Mouse (Mus musculus) bone marrow, adult 2 months (tissue): Measurements from ENCODE around the gene Gm12248.

Experiments
- CTCF ChIP-seq: fragments of 200-500 bp; IDR thresholded peaks from 2 replicates; pipeline ENCODE4 v1.5.1; 2011; ENCODE audit warnings: low read length, control low read depth; ENCODE audit not compliant: control insufficient read depth, insufficient read depth
- POLR2A ChIP-seq: fragments of 200-500 bp; IDR thresholded peaks from 2 replicates; pipeline ENCODE4 v1.6.1; 2011; ENCODE audit warnings: low read depth, mild to moderate bottlenecking, control low read depth, low read length, borderline replicate concordance; ENCODE audit not compliant: control insufficient read depth

GRCm38 (mm10) chr11:58057455-58057854 is 35.5 kb downstream of the Gm12248 start:
- peak; percentile 70 for TF ChIP-seq CTCF
- TF ChIP-seq POLR2A: no peak
